Mouse (Mus musculus): ENCODE measurements around the gene B3gnt9. TPM values are rescaled to one million over a fixed set of nuclear protein-coding genes. Genes with fewer than 3 reads are reported as not detected.

B3gnt9 gene
- polyA plus RNA-seq, 1 experiment from 2014 or later = 6.2 TPM

DNA sequence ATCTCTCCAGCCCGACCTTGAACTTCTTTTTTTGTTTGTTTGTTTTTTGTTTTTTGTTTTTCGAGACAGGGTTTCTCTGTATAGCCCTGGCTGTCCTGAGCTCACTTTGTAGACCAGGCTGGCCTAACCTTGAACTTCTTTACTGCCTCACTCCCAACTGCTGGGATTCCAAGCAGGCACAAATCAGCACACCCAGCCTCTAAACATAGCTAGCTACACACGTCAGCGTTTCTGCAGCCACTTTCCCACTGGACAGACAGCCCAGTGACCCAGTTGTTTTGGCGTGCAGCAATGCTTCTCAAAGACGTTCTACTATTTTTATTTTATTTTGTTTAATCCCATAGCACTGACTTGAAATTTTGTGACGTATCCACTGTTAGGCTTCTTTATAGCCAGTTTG lies 31.1 kb downstream of the B3gnt9 start:
- Histone ChIP-seq H3K27me3 (no peaks in the 10 kb centered on the region), H3K27ac (peak overlapping the region; percentile 87; the same call in 1 of the 2 replicates), H3K36me3 (no peaks in the 10 kb centered on the region), H3K9me3 (no peaks in the 10 kb centered on the region), H3K4me2 (peak overlapping the region; percentile 67), H3K4me1 (replicated peaks) (peaks cover 21% of the 10 kb centered on the region), H3K9ac (peak overlapping the region; percentile 68; the same call in 1 of the 2 replicates), H3K4me3 (no peak overlapping the region)
- WGBS = 80% methylated on average over 7 of the region's 7 CpGs
- ATAC-seq (ENCODE audit: low FRiP score) = no peak

DNA sequence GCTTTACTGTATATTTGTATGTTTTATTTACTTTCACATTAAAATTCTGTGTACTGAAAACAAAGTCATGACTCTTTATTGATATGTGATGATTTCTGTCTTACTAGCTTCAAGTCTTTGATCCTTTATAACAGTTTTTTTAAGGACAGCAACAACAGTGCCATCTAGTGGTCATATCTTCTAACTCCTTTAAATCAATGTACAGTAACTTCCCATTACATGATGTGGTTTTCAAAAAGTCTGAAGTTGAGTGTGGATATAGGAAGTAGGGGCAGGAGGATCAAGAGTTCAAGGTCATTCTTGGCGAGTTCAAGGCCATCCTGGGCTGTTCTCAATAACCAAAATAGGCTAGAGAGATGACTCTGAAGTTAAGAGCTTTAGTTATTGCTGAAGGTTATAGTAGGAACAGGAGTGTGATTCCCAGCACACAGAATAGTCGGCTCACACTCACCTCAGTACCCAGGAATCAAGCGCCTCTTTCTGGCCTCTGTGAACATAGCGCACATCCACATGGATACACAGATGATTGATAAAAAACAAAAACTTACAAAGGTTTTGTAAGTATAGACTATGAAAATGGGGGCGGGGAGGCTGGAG lies 36.9 kb downstream of the B3gnt9 start:
- Histone ChIP-seq H3K9me3 (no peaks in the 10 kb centered on the region), H3K36me3 (peaks cover 2% of the 10 kb centered on the region; the same call in 1 of the 2 replicates), H3K27me3 (no peaks in the 10 kb centered on the region), H3K27ac (no peak overlapping the region), H3K9ac (no peak overlapping the region), H3K4me1 (replicated peaks) (no peaks in the 10 kb centered on the region), H3K4me2 (no peak overlapping the region), H3K4me3 (no peak overlapping the region)
- 0 out of 2 replicates have a peak, but pooled peaks have one; percentile 39 for ATAC-seq (ENCODE audit: low FRiP score)
- 86% methylated on average over 5 of the region's 5 CpGs for WGBS

GRCm38 (mm10) chr8:105214104-105214503 lies 40.8 kb downstream of the B3gnt9 start:
- Histone ChIP-seq H3K27me3 (no peaks in the 10 kb centered on the region), H3K9me3 (no peaks in the 10 kb centered on the region), H3K36me3 (peaks cover 2% of the 10 kb centered on the region), H3K27ac (no peak overlapping the region), H3K4me1 (replicated peaks) (no peaks in the 10 kb centered on the region), H3K4me3 (no peak overlapping the region), H3K4me2 (no peak overlapping the region), H3K9ac (no peak overlapping the region)
- 93% methylated on average over 5 of the region's 5 CpGs for WGBS
- no peak for ATAC-seq (ENCODE audit: low FRiP score)

DNA sequence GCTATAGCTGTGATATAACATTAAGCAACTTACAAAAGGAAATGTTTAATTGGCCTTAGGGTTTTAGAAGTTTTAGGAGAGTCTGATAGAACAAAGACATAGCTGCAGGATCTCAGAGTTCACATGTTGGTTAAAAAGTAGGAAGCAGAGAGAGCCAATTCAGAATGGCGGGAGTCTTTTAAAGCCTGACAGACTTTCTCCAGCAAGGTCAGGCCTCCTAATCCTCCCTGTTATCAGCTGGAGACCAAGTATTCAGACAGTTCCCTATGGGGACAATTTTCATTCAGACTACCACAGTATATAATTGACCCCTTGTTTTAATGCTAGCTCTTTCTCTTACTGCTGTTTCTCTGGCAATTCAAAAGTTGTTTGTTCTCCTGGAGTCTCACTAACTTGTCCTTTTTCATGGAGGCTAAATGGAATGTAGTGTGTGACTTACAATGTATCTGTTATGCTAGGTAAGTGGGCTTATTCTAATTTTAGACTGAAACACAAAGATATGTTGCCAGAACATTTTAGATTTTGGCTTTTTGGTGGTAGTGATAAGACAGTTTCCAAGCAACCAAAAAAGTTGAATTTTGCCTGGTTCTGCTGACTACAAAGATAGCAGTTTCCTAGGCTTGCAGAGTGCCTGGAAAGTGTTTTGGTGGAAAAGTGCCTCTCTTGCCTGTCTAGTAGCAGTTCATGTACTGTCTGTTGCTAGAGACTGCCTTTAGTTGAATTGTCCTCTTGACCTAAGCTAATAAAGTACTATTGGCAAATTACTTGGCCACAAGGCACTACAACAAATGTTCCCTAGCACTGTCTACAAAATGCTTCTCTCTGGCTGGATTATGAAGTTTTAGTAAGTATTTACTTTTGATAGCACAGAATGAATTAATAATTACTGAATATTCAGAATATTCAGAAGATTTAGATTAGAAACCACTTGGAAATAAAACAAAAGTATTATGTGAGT lies 45.5 kb downstream of the B3gnt9 start:
- 0 out of 2 replicates have a peak overlapping the region, but pooled peaks have one; percentile 8 for H3K27ac ChIP-seq

DNA sequence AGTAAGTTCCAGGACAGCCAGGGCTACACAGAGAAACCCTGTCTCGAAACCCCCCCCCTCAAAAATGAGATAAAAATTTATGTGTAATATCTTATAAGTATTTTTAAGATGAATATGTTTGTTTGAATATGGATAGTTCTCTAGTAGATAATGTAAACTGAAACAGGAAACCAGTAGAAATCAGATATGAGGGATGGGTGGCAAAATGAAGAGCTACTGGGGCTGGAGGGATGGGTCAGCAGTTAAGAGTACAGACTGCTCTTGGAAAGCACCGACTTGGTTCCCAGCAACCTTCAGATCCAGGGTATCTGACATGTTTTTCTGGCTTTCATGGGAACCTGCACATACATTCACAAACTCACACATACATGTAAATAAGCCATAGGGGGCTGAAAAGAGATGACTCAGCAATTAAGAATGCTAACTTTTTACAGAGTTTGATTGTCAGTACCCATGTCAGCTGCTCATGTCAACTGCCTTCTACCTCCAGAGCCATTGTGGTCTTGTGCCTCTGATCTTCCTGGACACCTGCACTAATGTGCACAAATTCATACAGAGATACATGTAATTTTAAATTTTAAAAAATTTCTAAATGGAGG lies 47.2 kb downstream of the B3gnt9 start:
- no peaks in the 10 kb centered on the region for H3K9me3 ChIP-seq
- H3K36me3 ChIP-seq = peaks cover 9% of the 10 kb centered on the region
- no peaks in the 10 kb centered on the region for H3K4me1 ChIP-seq (replicated peaks)
- H3K4me3 ChIP-seq = no peak overlapping the region
- H3K27me3 ChIP-seq = no peaks in the 10 kb centered on the region
- no peak for ATAC-seq (ENCODE audit: low FRiP score)
- no peak overlapping the region for H3K9ac ChIP-seq
- 90% methylated on average over 2 of the region's 2 CpGs for whole genome bisulfite sequencing
- no peak overlapping the region for H3K4me2 ChIP-seq
- H3K27ac ChIP-seq = no peak overlapping the region

More for the DNA sequence above, 45.5 kb downstream of the B3gnt9 start:
- 60% methylated on average over 1 of the region's 1 CpGs for WGBS
- Histone ChIP-seq H3K9me3 (no peaks in the 10 kb centered on the region), H3K36me3 (peaks cover 2% of the 10 kb centered on the region), H3K4me3 (no peak overlapping the region), H3K4me2 (no peak overlapping the region), H3K9ac (no peak overlapping the region), H3K27me3 (no peaks in the 10 kb centered on the region), H3K4me1 (replicated peaks) (no peaks in the 10 kb centered on the region)
- ATAC-seq (ENCODE audit: low FRiP score) = no peak

- no peak overlapping the region for H3K4me3 ChIP-seq
- WGBS = 86% methylated on average over 7 of the region's 7 CpGs
- no peaks in the 10 kb centered on the region for H3K4me1 ChIP-seq (replicated peaks)
- H3K4me2 ChIP-seq = no peak overlapping the region
- no peak overlapping the region for H3K9ac ChIP-seq
- no peaks in the 10 kb centered on the region for H3K9me3 ChIP-seq
- H3K27ac ChIP-seq = no peak overlapping the region
- H3K27me3 ChIP-seq = no peaks in the 10 kb centered on the region
- H3K36me3 ChIP-seq = peaks cover 11% of the 10 kb centered on the region
- no peak for ATAC-seq (ENCODE audit: low FRiP score)
Measured at GRCm38 (mm10) chr8:105206766-105207275, 48.1 kb downstream of the B3gnt9 start.

- Histone ChIP-seq H3K9me3 (no peaks in the 10 kb centered on the region), H3K36me3 (peaks cover 13% of the 10 kb centered on the region), H3K9ac (no peak overlapping the region), H3K27ac (no peak overlapping the region), H3K4me2 (no peak overlapping the region), H3K27me3 (no peaks in the 10 kb centered on the region), H3K4me1 (replicated peaks) (no peaks in the 10 kb centered on the region), H3K4me3 (no peak overlapping the region)
- 85% methylated on average over 1 of the region's 1 CpGs for WGBS
- ATAC-seq (ENCODE audit: low FRiP score) = peak; percentile 43; the same call in 1 of the 2 replicates
Measured at GRCm38 (mm10) chr8:105205748-105206147, 49.2 kb downstream of the B3gnt9 start.

Other genes starting within 250 kb of the B3gnt9 start
- not detected in 2 replicates for gene Ces3a, start 206.6 kb downstream of the B3gnt9 start, polyA plus RNA-seq (2015; fragmentation: Nextera tagmentation; extraction: Ambion mirVana)
- gene Ces3b, start 171.4 kb downstream of the B3gnt9 start, polyA plus RNA-seq (2015; fragmentation: Nextera tagmentation; extraction: Ambion mirVana) = not detected in 2 replicates
- gene Ces4a, start 123.4 kb downstream of the B3gnt9 start, polyA plus RNA-seq (2015; fragmentation: Nextera tagmentation; extraction: Ambion mirVana) = not detected in 2 replicates
- 33.0 and 35.6 TPM in 2 replicates for gene Cbfb, start 84.5 kb downstream of the B3gnt9 start, polyA plus RNA-seq (2015; fragmentation: Nextera tagmentation; extraction: Ambion mirVana)
- gene D230025D16Rik, start 30.0 kb downstream of the B3gnt9 start, polyA plus RNA-seq (2015; fragmentation: Nextera tagmentation; extraction: Ambion mirVana) = 27.4 and 29.5 TPM in 2 replicates
- 19.9 and 21.1 TPM in 2 replicates for gene Tradd, start 9.5 kb upstream of the B3gnt9 start, polyA plus RNA-seq (2015; fragmentation: Nextera tagmentation; extraction: Ambion mirVana)
- gene Fbxl8, start 9.5 kb upstream of the B3gnt9 start, polyA plus RNA-seq (2015; fragmentation: Nextera tagmentation; extraction: Ambion mirVana) = 1.1 and 1.2 TPM in 2 replicates
- gene Hsf4, start 14.6 kb upstream of the B3gnt9 start, polyA plus RNA-seq (2015; fragmentation: Nextera tagmentation; extraction: Ambion mirVana) = 0.27 and 0.44 TPM in 2 replicates
- gene Nol3, start 21.0 kb upstream of the B3gnt9 start, polyA plus RNA-seq (2015; fragmentation: Nextera tagmentation; extraction: Ambion mirVana) = 3.9 and 4.5 TPM in 2 replicates
- 114 and 119 TPM in 2 replicates for gene 4931428F04Rik, start 34.7 kb upstream of the B3gnt9 start, polyA plus RNA-seq (2015; fragmentation: Nextera tagmentation; extraction: Ambion mirVana)
- gene Exoc3l, start 40.9 kb upstream of the B3gnt9 start, polyA plus RNA-seq (2015; fragmentation: Nextera tagmentation; extraction: Ambion mirVana) = 14.3 and 14.6 TPM in 2 replicates
- gene E2f4, start 42.5 kb upstream of the B3gnt9 start, polyA plus RNA-seq (2015; fragmentation: Nextera tagmentation; extraction: Ambion mirVana) = 45.6 and 47.0 TPM in 2 replicates
- 1.5 and 1.6 TPM in 2 replicates for gene Elmo3, start 50.4 kb upstream of the B3gnt9 start, polyA plus RNA-seq (2015; fragmentation: Nextera tagmentation; extraction: Ambion mirVana)
- 0.82 and 1.4 TPM in 2 replicates for gene Lrrc29, start 71.1 kb upstream of the B3gnt9 start, polyA plus RNA-seq (2015; fragmentation: Nextera tagmentation; extraction: Ambion mirVana)
- gene Tmem208, start 71.2 kb upstream of the B3gnt9 start, polyA plus RNA-seq (2015; fragmentation: Nextera tagmentation; extraction: Ambion mirVana) = 133 and 136 TPM in 2 replicates
- gene Fhod1, start 92.8 kb upstream of the B3gnt9 start, polyA plus RNA-seq (2015; fragmentation: Nextera tagmentation; extraction: Ambion mirVana) = 0.74 and 0.76 TPM in 2 replicates
- 7.3 and 7.4 TPM in 2 replicates for gene Slc9a5, start 93.7 kb upstream of the B3gnt9 start, polyA plus RNA-seq (2015; fragmentation: Nextera tagmentation; extraction: Ambion mirVana)
- 1.6 and 1.9 TPM in 2 replicates for gene Plekhg4, start 118.1 kb upstream of the B3gnt9 start, polyA plus RNA-seq (2015; fragmentation: Nextera tagmentation; extraction: Ambion mirVana)
- gene Kctd19, start 158.3 kb upstream of the B3gnt9 start, polyA plus RNA-seq (2015; fragmentation: Nextera tagmentation; extraction: Ambion mirVana) = not detected in 2 replicates
- 1.1 and 1.7 TPM in 2 replicates for gene Lrrc36, start 158.4 kb upstream of the B3gnt9 start, polyA plus RNA-seq (2015; fragmentation: Nextera tagmentation; extraction: Ambion mirVana)
- gene Tppp3, start 216.4 kb upstream of the B3gnt9 start, polyA plus RNA-seq (2015; fragmentation: Nextera tagmentation; extraction: Ambion mirVana) = 170 and 181 TPM in 2 replicates
- 30.9 and 34.3 TPM in 2 replicates for gene Zdhhc1, start 241.7 kb upstream of the B3gnt9 start, polyA plus RNA-seq (2015; fragmentation: Nextera tagmentation; extraction: Ambion mirVana)

Measured in hindbrain, embryonic 13.5 days (tissue).